Mouse (Mus musculus): ENCODE data around the gene Ccdc171. TPM values are rescaled to one million over a fixed set of nuclear protein-coding genes. Genes with fewer than 3 reads are reported as not detected.
A peak's percentile ranks its signal among the peaks of the same experiment; 100 is the strongest.
"Not testable (repeated sequence)": the region's sequence is repeated elsewhere in the genome, so short reads cannot be mapped to it uniquely, and the experiment has no call there.

The Ccdc171 gene
- total and polyA plus RNA-seq, 3 experiments, result 1.8 to 15.0 (median 7.8) TPM

DNA sequence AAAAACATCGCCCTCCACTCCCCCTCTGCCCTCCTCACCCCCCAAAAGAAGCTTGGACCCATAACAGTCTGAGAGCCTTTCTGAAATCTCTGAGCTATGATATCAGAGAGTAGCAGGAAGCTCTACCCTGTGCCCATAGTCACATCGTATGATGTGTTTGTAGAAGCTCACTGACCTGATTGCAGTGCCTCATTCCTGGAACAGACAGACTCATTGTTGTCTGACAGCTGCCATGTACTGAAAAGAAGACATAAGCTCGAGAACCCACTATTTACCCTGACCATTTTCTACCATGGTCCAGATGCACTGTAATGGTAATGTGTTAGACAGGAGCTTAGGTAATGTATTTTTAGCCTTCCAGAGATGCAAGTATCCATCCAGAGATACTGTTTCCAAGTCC lies 85.8 kb downstream of the Ccdc171 start:
- TF ChIP-seq CTCF (IDR thresholded peaks at IDR 0.05; ENCODE audit: low read depth, low read length) (no peak), TAL1 (conservative IDR thresholded peaks at IDR 0.05; ENCODE audit: low read depth, low read length) (no peak)
- no peak for DNase-seq (ENCODE audit: low spot score)
- no peak overlapping the region for H3K4me3 ChIP-seq (ENCODE audit: low read depth, low read length)
- no peaks in the 10 kb centered on the region for H3K27me3 ChIP-seq (ENCODE audit: insufficient read depth, low read length)
- ATAC-seq (ENCODE audit: extremely low read depth, insufficient number of reproducible peaks, low FRiP score, poor library complexity, severe bottlenecking), result no peak
- no peaks in the 10 kb centered on the region for H3K4me1 ChIP-seq (ENCODE audit: insufficient read depth, low read depth, low read length)
- no peaks in the 10 kb centered on the region for H3K9me3 ChIP-seq (replicated peaks)
- no peaks in the 10 kb centered on the region for H3K36me3 ChIP-seq (replicated peaks)

DNA sequence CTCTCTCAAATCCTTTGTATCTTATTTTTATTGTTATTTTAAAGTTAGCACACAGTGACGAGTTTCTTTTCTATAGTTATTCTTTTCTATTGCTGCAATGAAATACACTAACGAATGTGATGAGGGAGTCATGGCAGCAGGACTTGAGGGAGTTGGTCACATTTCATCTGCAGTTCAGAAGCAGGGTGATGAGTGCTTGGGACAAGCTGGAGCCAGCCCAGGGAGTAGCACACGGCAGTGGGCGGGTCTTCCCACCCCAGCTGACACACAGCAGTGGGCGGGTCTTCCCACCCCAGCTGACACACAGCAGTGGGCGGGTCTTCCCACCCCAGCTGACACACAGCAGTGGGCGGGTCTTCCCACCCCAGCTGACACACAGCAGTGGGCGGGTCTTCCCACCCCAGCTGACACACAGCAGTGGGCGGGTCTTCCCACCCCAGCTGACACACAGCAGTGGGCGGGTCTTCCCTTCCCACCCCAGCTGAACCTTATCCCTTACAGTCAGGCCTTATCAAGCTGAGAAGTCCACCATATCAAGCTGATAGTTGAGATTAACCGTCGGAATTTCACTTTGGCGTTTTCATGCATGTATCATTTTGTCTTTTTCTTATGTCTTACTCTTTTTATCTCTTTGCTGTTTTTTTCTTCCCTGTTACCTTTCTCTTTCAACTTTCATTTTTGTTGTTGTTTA lies 97.8 kb downstream of the Ccdc171 start:
- not testable (repeated sequence) for H3K27me3 ChIP-seq (ENCODE audit: insufficient read depth, low read length); H3K9me3 ChIP-seq (replicated peaks); H3K4me3 ChIP-seq (ENCODE audit: low read depth, low read length); H3K36me3 ChIP-seq (replicated peaks); H3K4me1 ChIP-seq (ENCODE audit: insufficient read depth, low read depth, low read length); DNase-seq (ENCODE audit: low spot score)
- ATAC-seq (ENCODE audit: extremely low read depth, insufficient number of reproducible peaks, low FRiP score, poor library complexity, severe bottlenecking), result peak; percentile 63

DNA sequence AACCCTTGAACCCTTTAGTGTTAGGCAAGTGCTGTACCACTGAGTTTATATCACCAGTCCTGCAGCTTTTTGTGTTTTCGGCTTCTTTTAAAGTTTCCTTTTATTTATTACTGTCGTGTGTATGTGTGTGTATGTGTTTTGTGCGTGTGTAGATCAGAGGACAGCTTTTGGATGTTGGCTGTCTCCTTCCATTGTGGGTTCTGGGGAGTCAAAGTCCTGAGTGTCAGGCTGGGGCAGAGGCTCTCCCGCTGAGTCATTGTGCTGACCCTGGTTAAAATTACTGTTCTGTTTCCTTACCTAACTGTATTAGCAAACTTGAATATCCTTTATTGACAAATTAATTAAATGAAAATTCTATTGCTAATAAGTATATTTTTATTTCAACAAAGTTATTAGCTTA lies 98.4 kb downstream of the Ccdc171 start:
- H3K4me3 ChIP-seq (ENCODE audit: low read depth, low read length), result no peak overlapping the region
- H3K4me1 ChIP-seq (ENCODE audit: insufficient read depth, low read depth, low read length), result no peaks in the 10 kb centered on the region
- H3K9me3 ChIP-seq (replicated peaks), result no peaks in the 10 kb centered on the region
- DNase-seq (ENCODE audit: low spot score), result no peak
- ATAC-seq (ENCODE audit: extremely low read depth, insufficient number of reproducible peaks, low FRiP score, poor library complexity, severe bottlenecking), result no peak
- no peaks in the 10 kb centered on the region for H3K27me3 ChIP-seq (ENCODE audit: insufficient read depth, low read length)
- H3K36me3 ChIP-seq (replicated peaks), result no peaks in the 10 kb centered on the region
- TF ChIP-seq TAL1 (conservative IDR thresholded peaks at IDR 0.05; ENCODE audit: low read depth, low read length), result no peak
- no peak for TF ChIP-seq GATA1 (IDR thresholded peaks at IDR 0.05; ENCODE audit: borderline replicate concordance, low read length)
- TF ChIP-seq GATA2 (IDR thresholded peaks at IDR 0.05; ENCODE audit: borderline replicate concordance, low read depth, low read length), result no peak
- no peak for TF ChIP-seq POLR2AphosphoS5 (IDR thresholded peaks at IDR 0.05; ENCODE audit: insufficient replicate concordance, low read depth, low read length)
- no peak for TF ChIP-seq CTCF (IDR thresholded peaks at IDR 0.05; ENCODE audit: low read depth, low read length)

DNA sequence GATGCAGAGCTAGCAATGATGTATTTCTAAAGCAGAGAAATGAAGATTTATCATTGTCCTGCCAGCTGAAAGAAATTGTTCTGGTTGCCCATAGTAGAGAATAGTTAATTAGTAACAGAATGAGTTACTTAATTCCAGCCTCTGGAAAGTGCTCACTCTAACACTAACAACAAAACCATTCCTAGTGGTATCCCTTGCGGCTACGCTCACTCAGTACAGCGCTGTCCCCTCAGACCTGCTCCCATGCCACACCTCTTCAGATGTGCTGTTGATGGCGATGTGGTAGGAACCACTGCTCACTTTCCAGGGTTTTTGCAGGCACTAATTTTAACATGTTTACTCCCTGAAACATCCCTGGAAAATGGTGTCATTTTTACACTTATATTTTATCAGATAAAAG lies 126.1 kb downstream of the Ccdc171 start:
- ATAC-seq (ENCODE audit: extremely low read depth, insufficient number of reproducible peaks, low FRiP score, poor library complexity, severe bottlenecking) (no peak), DNase-seq (ENCODE audit: low spot score) (no peak)
- TF ChIP-seq GATA1 (IDR thresholded peaks at IDR 0.05; ENCODE audit: borderline replicate concordance, low read length) (no peak), POLR2AphosphoS5 (IDR thresholded peaks at IDR 0.05; ENCODE audit: insufficient replicate concordance, low read depth, low read length) (no peak), CTCF (IDR thresholded peaks at IDR 0.05; ENCODE audit: low read depth, low read length) (no peak), GATA2 (IDR thresholded peaks at IDR 0.05; ENCODE audit: borderline replicate concordance, low read depth, low read length) (no peak), TAL1 (conservative IDR thresholded peaks at IDR 0.05; ENCODE audit: low read depth, low read length) (no peak)
- H3K36me3 ChIP-seq (replicated peaks), result no peaks in the 10 kb centered on the region
- no peaks in the 10 kb centered on the region for H3K27me3 ChIP-seq (ENCODE audit: insufficient read depth, low read length)
- 0 out of 2 replicates have a peak, but pooled peaks cover 2% of the 10 kb centered on the region for H3K9me3 ChIP-seq (replicated peaks)
- no peak overlapping the region for H3K4me3 ChIP-seq (ENCODE audit: low read depth, low read length)
- no peaks in the 10 kb centered on the region for H3K4me1 ChIP-seq (ENCODE audit: insufficient read depth, low read depth, low read length)

DNA sequence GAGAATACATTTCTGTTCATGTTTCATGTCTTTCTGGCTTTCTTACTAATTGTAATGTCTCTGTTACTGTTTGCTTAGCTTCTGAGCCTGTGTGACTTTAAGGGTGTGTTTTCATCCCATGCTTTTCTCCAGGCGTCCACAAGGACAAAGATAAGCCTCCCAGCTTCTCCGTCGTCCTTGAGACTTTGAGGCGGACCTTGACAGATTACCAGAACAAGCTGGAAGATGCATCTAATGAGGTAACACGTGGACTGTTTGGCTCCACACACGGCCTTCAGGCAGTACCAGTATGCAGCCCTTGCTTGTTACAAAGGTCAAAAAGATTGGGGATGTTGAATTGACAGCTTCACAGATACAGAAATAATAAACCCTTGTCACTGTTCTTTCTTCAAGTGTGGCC lies 130.1 kb downstream of the Ccdc171 start:
- Histone ChIP-seq H3K4me3 (ENCODE audit: low read depth, low read length) (no peak overlapping the region), H3K27me3 (ENCODE audit: insufficient read depth, low read length) (no peaks in the 10 kb centered on the region), H3K9me3 (replicated peaks) (peaks cover 2% of the 10 kb centered on the region; the same call in 1 of the 2 replicates), H3K36me3 (replicated peaks) (no peaks in the 10 kb centered on the region), H3K4me1 (ENCODE audit: insufficient read depth, low read depth, low read length) (no peaks in the 10 kb centered on the region)
- TF ChIP-seq GATA1 (IDR thresholded peaks at IDR 0.05; ENCODE audit: borderline replicate concordance, low read length) (no peak), POLR2AphosphoS5 (IDR thresholded peaks at IDR 0.05; ENCODE audit: insufficient replicate concordance, low read depth, low read length) (no peak), TAL1 (conservative IDR thresholded peaks at IDR 0.05; ENCODE audit: low read depth, low read length) (no peak), CTCF (IDR thresholded peaks at IDR 0.05; ENCODE audit: low read depth, low read length) (no peak), GATA2 (IDR thresholded peaks at IDR 0.05; ENCODE audit: borderline replicate concordance, low read depth, low read length) (no peak)
- DNase-seq (ENCODE audit: low spot score) (no peak), ATAC-seq (ENCODE audit: extremely low read depth, insufficient number of reproducible peaks, low FRiP score, poor library complexity, severe bottlenecking) (no peak)

DNA sequence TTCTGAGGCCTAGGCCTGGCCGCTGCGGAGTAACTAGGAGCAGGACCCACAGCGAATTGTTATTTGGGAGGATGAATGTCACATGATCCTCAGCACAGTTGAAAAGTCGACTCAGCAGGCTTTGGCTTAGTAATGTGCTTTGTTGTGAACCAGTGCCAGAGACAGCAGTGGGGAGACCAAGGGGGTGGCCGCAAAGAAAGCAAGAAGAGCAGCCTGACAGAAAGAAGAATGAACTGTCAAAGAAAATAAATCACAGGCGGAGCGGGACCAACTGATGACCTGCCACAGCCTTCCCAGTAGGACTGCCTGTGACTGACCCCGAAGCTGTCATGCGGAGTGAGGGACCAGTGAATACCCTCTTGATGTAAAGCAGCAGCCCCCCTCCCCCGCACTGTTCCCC lies 131.2 kb downstream of the Ccdc171 start:
- H3K9me3 ChIP-seq (replicated peaks), result peaks cover 2% of the 10 kb centered on the region; the same call in 1 of the 2 replicates
- no peaks in the 10 kb centered on the region for H3K27me3 ChIP-seq (ENCODE audit: insufficient read depth, low read length)
- ATAC-seq (ENCODE audit: extremely low read depth, insufficient number of reproducible peaks, low FRiP score, poor library complexity, severe bottlenecking), result no peak
- no peaks in the 10 kb centered on the region for H3K36me3 ChIP-seq (replicated peaks)
- H3K4me1 ChIP-seq (ENCODE audit: insufficient read depth, low read depth, low read length), result no peaks in the 10 kb centered on the region
- H3K4me3 ChIP-seq (ENCODE audit: low read depth, low read length), result no peak overlapping the region
- TF ChIP-seq TAL1 (conservative IDR thresholded peaks at IDR 0.05; ENCODE audit: low read depth, low read length) (no peak), GATA2 (IDR thresholded peaks at IDR 0.05; ENCODE audit: borderline replicate concordance, low read depth, low read length) (no peak)
- DNase-seq (ENCODE audit: low spot score), result no peak

DNA sequence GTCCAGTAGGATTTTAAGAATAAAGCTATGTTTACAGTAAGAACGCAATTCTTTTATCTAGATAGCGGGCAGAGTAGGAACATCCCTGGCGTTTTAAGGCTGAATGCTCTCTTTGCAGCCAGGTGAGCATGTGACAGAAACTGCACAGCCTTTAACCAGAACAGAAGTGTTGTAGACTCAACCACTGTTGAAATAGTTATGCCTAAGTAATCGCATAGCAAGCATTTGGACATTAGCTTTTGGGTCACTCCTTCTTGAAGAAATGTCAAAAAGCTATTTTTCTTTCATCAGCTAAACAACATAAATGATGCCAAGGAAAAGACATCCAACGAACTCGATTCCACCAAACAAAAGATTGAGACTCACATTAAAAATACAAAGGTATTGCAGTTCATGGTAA lies 131.7 kb downstream of the Ccdc171 start:
- ATAC-seq (ENCODE audit: extremely low read depth, insufficient number of reproducible peaks, low FRiP score, poor library complexity, severe bottlenecking), result no peak
- Histone ChIP-seq H3K9me3 (replicated peaks) (peaks cover 2% of the 10 kb centered on the region; the same call in 1 of the 2 replicates), H3K4me1 (ENCODE audit: insufficient read depth, low read depth, low read length) (no peaks in the 10 kb centered on the region), H3K36me3 (replicated peaks) (no peaks in the 10 kb centered on the region), H3K4me3 (ENCODE audit: low read depth, low read length) (no peak overlapping the region), H3K27me3 (ENCODE audit: insufficient read depth, low read length) (no peaks in the 10 kb centered on the region)
- TF ChIP-seq GATA2 (IDR thresholded peaks at IDR 0.05; ENCODE audit: borderline replicate concordance, low read depth, low read length) (no peak), POLR2AphosphoS5 (IDR thresholded peaks at IDR 0.05; ENCODE audit: insufficient replicate concordance, low read depth, low read length) (no peak), CTCF (IDR thresholded peaks at IDR 0.05; ENCODE audit: low read depth, low read length) (no peak), GATA1 (IDR thresholded peaks at IDR 0.05; ENCODE audit: borderline replicate concordance, low read length) (no peak), TAL1 (conservative IDR thresholded peaks at IDR 0.05; ENCODE audit: low read depth, low read length) (no peak)
- DNase-seq (ENCODE audit: low spot score), result no peak

Data from G1E (cell line).